Mouse (Mus musculus) G1E-ER4 (cell line): ENCODE results near the gene Tfdp2. TPM values are rescaled to one million over a fixed set of nuclear protein-coding genes. Genes with fewer than 3 reads are reported as not detected.

ENCODE experiments used
- GATA1 ChIP-seq: IDR thresholded peaks from one replicate; pipeline ENCODE4 v1.8.0; 2012; ENCODE audit warnings: low read length, inconsistent platforms
- polyA plus RNA-seq: library from polyadenylated mRNA; stranded (reverse); fragments of >175 nt; gene quantifications from 2 replicates; pipeline ENCODE4 v1.2.3, GENCODE M21; 2012

Gene Tfdp2
- polyA plus RNA-seq: 5.6 and 16.1 TPM in 2 replicates

GRCm38 (mm10) chr9:96195885-96196622 lies at the start of gene Tfdp2:
TSS of gene Tfdp2 (plus strand) at chr9:96196275.
- TF ChIP-seq GATA1: no peak

DNA sequence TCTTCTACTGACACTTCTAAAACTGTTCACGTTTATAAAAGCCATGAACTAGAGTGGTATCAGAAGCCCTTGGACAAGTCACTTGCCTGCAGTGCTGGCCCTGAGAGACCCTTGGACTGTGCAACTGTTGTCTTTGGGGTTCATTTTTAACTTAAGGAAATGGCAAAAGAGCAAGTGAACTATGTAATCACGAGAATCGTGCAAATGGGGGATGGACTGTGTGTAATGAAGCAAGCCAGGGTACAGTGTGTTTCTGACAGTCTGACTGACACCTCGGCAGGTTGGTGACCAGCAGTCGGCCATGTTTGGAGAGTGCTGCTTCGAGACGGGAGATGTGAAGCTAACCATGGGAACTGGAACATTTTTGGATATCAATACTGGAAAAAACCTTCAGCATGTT lies 43.3 kb upstream of the Tfdp2 start:
- no peak for TF ChIP-seq GATA1

DNA sequence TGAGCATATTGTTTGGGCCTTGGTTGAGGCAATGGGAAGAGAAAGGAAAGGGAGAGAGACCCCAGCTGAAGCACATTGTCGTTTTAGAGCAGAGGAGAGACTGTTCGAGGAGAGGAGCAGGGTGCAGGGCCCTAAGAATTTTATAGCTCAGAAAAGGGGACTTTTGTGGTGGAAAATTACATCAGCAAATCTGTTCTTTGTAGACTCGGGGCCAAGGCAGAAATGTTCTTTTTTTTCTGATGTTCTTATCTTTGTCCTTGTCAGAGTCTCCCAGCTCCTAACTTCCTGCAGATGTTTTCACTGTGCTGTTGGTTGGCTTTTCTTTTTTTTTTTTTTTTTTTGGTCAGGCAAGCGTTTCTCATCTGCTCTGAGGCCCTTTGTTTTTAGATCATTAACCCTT lies 37.6 kb upstream of the Tfdp2 start:
- TF ChIP-seq GATA1: no peak

DNA sequence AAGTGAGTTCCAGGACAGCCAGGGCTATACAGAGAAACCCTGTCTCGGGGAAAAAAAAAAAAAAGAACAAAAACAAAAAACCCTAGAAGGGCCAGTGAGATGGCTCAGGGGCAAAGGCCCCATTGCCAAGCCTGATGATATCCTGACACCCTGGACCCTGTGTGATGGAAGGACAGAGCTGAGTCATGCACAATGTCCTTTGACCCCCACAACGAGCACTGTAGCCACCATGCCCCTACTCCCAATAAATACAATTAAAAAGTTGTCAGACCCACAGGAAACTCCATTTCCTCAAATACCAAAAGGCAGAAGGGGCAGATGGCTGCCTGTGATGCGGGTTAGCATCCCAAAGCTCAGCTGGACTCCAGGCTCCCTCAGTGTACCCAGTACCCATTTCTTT lies 37.0 kb upstream of the Tfdp2 start:
- no peak for TF ChIP-seq GATA1

- no peak for TF ChIP-seq GATA1
These were observed 35.3 kb upstream of the Tfdp2 start for GRCm38 (mm10) chr9:96160767-96161166.

DNA sequence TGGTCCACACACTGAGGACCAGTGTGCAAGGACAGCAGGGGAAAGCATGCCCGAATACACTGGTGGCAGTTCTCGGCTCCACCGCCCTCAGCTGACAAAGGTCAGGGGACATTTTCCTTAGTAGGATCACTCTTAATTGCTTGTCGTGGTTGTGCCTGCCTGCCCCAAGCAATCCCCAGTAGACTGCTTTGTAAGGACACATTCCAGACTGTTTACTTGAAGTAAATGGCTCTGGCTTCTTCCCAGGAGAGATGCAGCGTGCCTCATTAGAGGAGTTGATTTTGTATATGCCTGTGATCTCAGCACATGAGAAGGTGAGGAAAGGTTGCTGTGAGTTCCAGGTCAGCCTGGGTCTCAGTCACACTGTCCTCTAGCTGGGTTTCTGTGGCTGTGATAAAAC lies 33.7 kb upstream of the Tfdp2 start:
- TF ChIP-seq GATA1: no peak

GRCm38 (mm10) chr9:96163443-96163842 lies 32.6 kb upstream of the Tfdp2 start:
- TF ChIP-seq GATA1: no peak

GRCm38 (mm10) chr9:96167168-96167585 lies 28.9 kb upstream of the Tfdp2 start:
- no peak for TF ChIP-seq GATA1

GRCm38 (mm10) chr9:96170600-96170999 lies 25.5 kb upstream of the Tfdp2 start:
- no peak for TF ChIP-seq GATA1

- TF ChIP-seq GATA1: no peak
These were observed 11.2 kb upstream of the Tfdp2 start for GRCm38 (mm10) chr9:96184909-96185308.

GRCm38 (mm10) chr9:96186701-96187100 lies 9.4 kb upstream of the Tfdp2 start:
- TF ChIP-seq GATA1: no peak

GRCm38 (mm10) chr9:96196636-96197181 lies 634 bp downstream of the Tfdp2 start:
- no peak for TF ChIP-seq GATA1

GRCm38 (mm10) chr9:96197806-96198205 lies 1.7 kb downstream of the Tfdp2 start:
- TF ChIP-seq GATA1: no peak

DNA sequence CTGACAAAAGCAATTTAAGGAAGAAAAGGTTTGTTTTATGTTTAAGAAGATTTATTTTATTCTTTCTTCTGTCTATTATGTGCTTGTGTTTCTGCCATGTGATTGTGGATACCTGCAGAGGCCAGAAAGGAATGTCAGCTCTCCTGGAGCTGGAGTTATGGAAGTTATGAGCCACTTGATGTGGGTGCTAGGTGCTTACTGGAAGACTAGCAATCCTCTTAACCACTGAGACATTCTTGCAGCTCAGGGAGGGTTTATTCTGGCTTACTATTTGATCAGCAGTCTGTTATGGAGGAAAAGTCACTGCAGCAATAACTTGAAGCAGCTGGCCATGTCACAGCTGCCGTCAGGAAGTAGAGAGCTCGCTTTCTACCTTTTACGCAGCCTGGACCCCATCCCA lies 7.6 kb downstream of the Tfdp2 start:
- TF ChIP-seq GATA1: no peak

GRCm38 (mm10) chr9:96207428-96207827 lies 11.4 kb downstream of the Tfdp2 start:
- TF ChIP-seq GATA1: no peak

DNA sequence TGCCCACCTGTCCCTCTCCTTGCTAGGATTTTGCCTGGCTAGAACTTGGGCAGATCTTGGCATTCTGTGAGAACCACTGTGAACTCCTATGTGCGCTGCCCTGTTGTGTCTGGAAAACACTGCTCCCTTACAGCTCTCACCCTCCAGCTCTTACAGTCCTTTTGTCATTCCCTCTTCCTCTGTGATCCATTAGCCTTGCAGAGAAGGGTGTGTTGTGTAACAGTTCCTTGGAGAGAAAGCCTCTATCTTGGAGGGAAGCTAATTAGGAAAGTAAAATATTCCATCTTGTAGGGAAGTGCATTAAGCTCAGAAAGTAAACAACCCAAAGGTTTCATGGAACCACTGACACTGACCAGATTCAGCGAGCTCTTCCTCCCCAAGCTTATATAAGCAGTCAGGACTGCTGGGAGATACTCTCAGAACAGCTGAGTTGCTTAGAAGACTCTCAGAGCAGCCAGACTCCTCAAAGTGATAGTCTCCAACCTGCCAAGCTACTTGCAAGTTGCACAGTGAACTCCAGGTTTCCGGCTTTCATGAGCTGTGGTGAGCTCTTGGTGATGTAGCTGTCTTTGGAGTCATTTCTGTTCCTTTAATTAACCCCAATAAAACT lies 17.1 kb downstream of the Tfdp2 start:
- no peak for TF ChIP-seq GATA1

- TF ChIP-seq GATA1: no peak
These were observed 18.1 kb downstream of the Tfdp2 start for GRCm38 (mm10) chr9:96214171-96214570.

DNA sequence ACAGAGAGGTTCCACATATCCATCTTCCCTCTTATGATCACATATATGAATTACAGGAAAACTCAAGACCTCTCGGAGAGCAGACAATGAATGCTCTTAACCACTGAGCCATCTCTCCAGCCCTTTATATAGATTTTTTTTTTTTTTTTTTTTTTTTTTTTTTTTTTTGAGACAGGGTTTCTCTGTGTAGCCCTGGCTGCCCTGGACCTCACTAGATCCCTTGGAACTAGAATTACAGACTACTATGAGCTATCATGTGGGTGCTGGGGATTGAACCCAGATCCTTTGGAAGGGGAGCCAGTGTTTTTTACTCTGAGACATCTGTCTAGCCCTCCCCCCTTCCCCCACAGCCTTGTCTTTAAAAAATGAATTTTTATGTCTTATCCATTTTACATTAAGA lies 21.2 kb downstream of the Tfdp2 start:
- no peak for TF ChIP-seq GATA1
